In genomic region chr12:73799671-73800070, GRCm38 (mm10) we compare ENCODE assay signal across 25 mouse cellular contexts.
DNase-seq lines count a peak whose midpoint lies in the region; ATAC-seq lines count a peak whose summit lies in the region.
"Had no signal": no experiment of that assay in that cellular context is flagged by ENCODE, and none has a peak within 500 bp of the region (broad histone marks: within the 10 kb centered on the region; RNA-seq: fewer than 3 reads in every experiment).

No protein-coding gene starts in this region.

- no peak overlapping the region for H3K4me3 ChIP-seq in embryonic facial prominence, embryonic 14.5 days (ENCODE audit: low read depth, low read length)
- H3K4me3 ChIP-seq in embryonic facial prominence, embryonic 10.5 days: no peak overlapping the region
- H3K4me3 ChIP-seq in heart, embryonic 10.5 days: no peak overlapping the region
- H3K4me3 ChIP-seq in midbrain, embryonic 11.5 days (ENCODE audit: low read depth, low read length): no peak overlapping the region
- H3K4me3 ChIP-seq in midbrain, embryonic 14.5 days (replicated peaks; ENCODE audit: low read depth, low read length): no peak overlapping the region
- H3K4me3 ChIP-seq in forebrain, embryonic 11.5 days (ENCODE audit: low read depth, low read length): no peak overlapping the region
- H3K4me3 ChIP-seq: embryonic facial prominence, embryonic 13.5 days; forebrain, embryonic 12.5 days had no signal

- H3K27me3 ChIP-seq in embryonic facial prominence, embryonic 14.5 days (replicated peaks; ENCODE audit: control insufficient read depth, insufficient read depth, low read length): no peaks in the 10 kb centered on the region
- H3K27me3 ChIP-seq in embryonic facial prominence, embryonic 10.5 days (replicated peaks; ENCODE audit: low read depth, poor library complexity, severe bottlenecking): peaks cover 10% of the 10 kb centered on the region
- no peaks in the 10 kb centered on the region for H3K27me3 ChIP-seq in heart, embryonic 10.5 days (ENCODE audit: insufficient read depth, poor library complexity, severe bottlenecking)
- H3K27me3 ChIP-seq in midbrain, embryonic 11.5 days (ENCODE audit: control insufficient read depth, insufficient read depth, low read length): no peaks in the 10 kb centered on the region
- H3K27me3 ChIP-seq in midbrain, embryonic 14.5 days (ENCODE audit: control insufficient read depth, insufficient read depth, low read length): no peaks in the 10 kb centered on the region
- no peaks in the 10 kb centered on the region for H3K27me3 ChIP-seq in forebrain, embryonic 11.5 days (ENCODE audit: control insufficient read depth, insufficient read depth, low read length)
- H3K27me3 ChIP-seq: Patski had no signal

- H3K9ac ChIP-seq in embryonic facial prominence, embryonic 14.5 days (ENCODE audit: low read depth, low read length): no peak overlapping the region
- H3K9ac ChIP-seq in midbrain, embryonic 11.5 days (ENCODE audit: low read length): no peak overlapping the region
- no peak overlapping the region for H3K9ac ChIP-seq in midbrain, embryonic 14.5 days (replicated peaks; ENCODE audit: low read length)
- H3K9ac ChIP-seq in forebrain, embryonic 11.5 days (ENCODE audit: low read length): no peak overlapping the region
- H3K9ac ChIP-seq: embryonic facial prominence, embryonic 13.5 days; forebrain, embryonic 12.5 days had no signal

- H3K4me2 ChIP-seq in embryonic facial prominence, embryonic 14.5 days (ENCODE audit: low read depth, low read length): no peak overlapping the region
- no peak overlapping the region for H3K4me2 ChIP-seq in midbrain, embryonic 11.5 days
- no peak overlapping the region for H3K4me2 ChIP-seq in midbrain, embryonic 14.5 days (ENCODE audit: low read length)
- H3K4me2 ChIP-seq in forebrain, embryonic 11.5 days (ENCODE audit: low read depth, low read length, severe bottlenecking): no peak overlapping the region
- H3K4me2 ChIP-seq: embryonic facial prominence, embryonic 13.5 days; forebrain, embryonic 12.5 days had no signal

- H3K4me1 ChIP-seq in embryonic facial prominence, embryonic 14.5 days (ENCODE audit: control insufficient read depth, insufficient read depth, low read length): peaks cover 14% of the 10 kb centered on the region; the same call in 1 of the 2 replicates
- peaks cover 17% of the 10 kb centered on the region for H3K4me1 ChIP-seq in embryonic facial prominence, embryonic 10.5 days
- peaks cover 46% of the 10 kb centered on the region for H3K4me1 ChIP-seq in heart, embryonic 10.5 days
- H3K4me1 ChIP-seq in midbrain, embryonic 11.5 days (ENCODE audit: control insufficient read depth, insufficient read depth, low read length): no peaks in the 10 kb centered on the region
- H3K4me1 ChIP-seq in midbrain, embryonic 14.5 days (ENCODE audit: control insufficient read depth, insufficient read depth, low read length): peaks cover 3% of the 10 kb centered on the region; the same call in 1 of the 2 replicates
- no peaks in the 10 kb centered on the region for H3K4me1 ChIP-seq in forebrain, embryonic 11.5 days (replicated peaks; ENCODE audit: control insufficient read depth, insufficient read depth, low read length)

- H3K36me3 ChIP-seq in embryonic facial prominence, embryonic 14.5 days (ENCODE audit: control insufficient read depth, insufficient read depth, low read length): no peaks in the 10 kb centered on the region
- H3K36me3 ChIP-seq in embryonic facial prominence, embryonic 10.5 days (replicated peaks): no peaks in the 10 kb centered on the region
- H3K36me3 ChIP-seq in heart, embryonic 10.5 days: no peaks in the 10 kb centered on the region
- H3K36me3 ChIP-seq in midbrain, embryonic 11.5 days (ENCODE audit: control insufficient read depth, insufficient read depth, low read length): no peaks in the 10 kb centered on the region
- H3K36me3 ChIP-seq in midbrain, embryonic 14.5 days (ENCODE audit: control insufficient read depth, insufficient read depth, low read length): no peaks in the 10 kb centered on the region
- no peaks in the 10 kb centered on the region for H3K36me3 ChIP-seq in forebrain, embryonic 11.5 days (ENCODE audit: control insufficient read depth, insufficient read depth, low read length)
- H3K36me3 ChIP-seq: embryonic facial prominence, embryonic 13.5 days; forebrain, embryonic 12.5 days; G1E had no signal

- no peaks in the 10 kb centered on the region for H3K9me3 ChIP-seq in embryonic facial prominence, embryonic 14.5 days (ENCODE audit: control insufficient read depth, low read length)
- no peaks in the 10 kb centered on the region for H3K9me3 ChIP-seq in embryonic facial prominence, embryonic 10.5 days
- H3K9me3 ChIP-seq in heart, embryonic 10.5 days: no peaks in the 10 kb centered on the region
- H3K9me3 ChIP-seq in midbrain, embryonic 11.5 days (ENCODE audit: control insufficient read depth, low read length): no peaks in the 10 kb centered on the region
- H3K9me3 ChIP-seq in midbrain, embryonic 14.5 days (ENCODE audit: control insufficient read depth, low read length): no peaks in the 10 kb centered on the region
- H3K9me3 ChIP-seq in forebrain, embryonic 11.5 days (ENCODE audit: control insufficient read depth, low read length): no peaks in the 10 kb centered on the region
- H3K9me3 ChIP-seq: embryonic facial prominence, embryonic 13.5 days; forebrain, embryonic 12.5 days had no signal

- ATAC-seq in embryonic facial prominence, embryonic 14.5 days (ENCODE audit: low read depth): peak; percentile 47; the same call in 1 of the 2 replicates
- ATAC-seq in midbrain, embryonic 11.5 days (ENCODE audit: low FRiP score): no peak
- ATAC-seq in midbrain, embryonic 14.5 days (ENCODE audit: low FRiP score, low TSS enrichment): no peak
- no peak for ATAC-seq in forebrain, embryonic 11.5 days (replicated peaks; ENCODE audit: low FRiP score)
- ATAC-seq: activated CD4-positive, CD25-positive, alpha-beta regulatory T cell, adult 4 months; CD4-positive, CD25-positive, alpha-beta regulatory T cell, adult 4 months; forebrain, embryonic 14.5 days; forebrain, embryonic 16.5 days; Patski had no signal

- DNase-seq in embryonic facial prominence, embryonic 14.5 days (ENCODE audit: low spot score): no peak
- DNase-seq in embryonic facial prominence, embryonic 10.5 days (ENCODE audit: low spot score): no peak
- peak; percentile 35 for DNase-seq in heart, embryonic 10.5 days (ENCODE audit: low spot score)
- no peak for DNase-seq in heart, postnatal 10 days
- peak; percentile 53 for DNase-seq in midbrain, embryonic 11.5 days (ENCODE audit: low spot score, missing footprints)
- DNase-seq in midbrain, embryonic 14.5 days: no peak
- peak; percentile 82 for DNase-seq in retina, postnatal 1 day
- no peak for DNase-seq in forebrain, embryonic 11.5 days (ENCODE audit: low spot score)
- DNase-seq: adrenal gland, adult 8-10 months; adrenal gland, postnatal 14 days; adrenal gland, postnatal 36 days; B cell, adult 2 months; cerebellum, adult 11-12 months; cerebellum, adult 2 months; cerebellum, adult 9-10 months; cerebellum, postnatal 10 days; cerebellum, postnatal 25 days had no signal

- 63% methylated on average over 5 of the region's 5 CpGs for WGBS in embryonic facial prominence, embryonic 14.5 days
- WGBS in embryonic facial prominence, embryonic 10.5 days: 78% methylated on average over 5 of the region's 5 CpGs
- 72% methylated on average over 5 of the region's 5 CpGs for WGBS in heart, embryonic 10.5 days
- WGBS in midbrain, embryonic 11.5 days: 88% methylated on average over 5 of the region's 5 CpGs
- whole genome bisulfite sequencing in midbrain, embryonic 14.5 days: 80% methylated on average over 5 of the region's 5 CpGs
- WGBS in forebrain, embryonic 11.5 days: 83% methylated on average over 5 of the region's 5 CpGs

- intact Hi-C loops in heart, postnatal 10 days (cut with DNase I): no loop called here

- H3K27ac ChIP-seq in embryonic facial prominence, embryonic 14.5 days (replicated peaks; ENCODE audit: low read depth, low read length): no peak overlapping the region
- no peak overlapping the region for H3K27ac ChIP-seq in embryonic facial prominence, embryonic 10.5 days (replicated peaks)
- peak overlapping the region; percentile 65; the same call in 1 of the 2 replicates for H3K27ac ChIP-seq in heart, embryonic 10.5 days
- H3K27ac ChIP-seq in midbrain, embryonic 11.5 days (ENCODE audit: low read depth, low read length): no peak overlapping the region
- H3K27ac ChIP-seq in midbrain, embryonic 14.5 days (replicated peaks; ENCODE audit: low read depth, low read length): no peak overlapping the region
- no peak overlapping the region for H3K27ac ChIP-seq in forebrain, embryonic 11.5 days (ENCODE audit: low read depth, low read length)
- H3K27ac ChIP-seq: embryonic facial prominence, embryonic 13.5 days; forebrain, embryonic 12.5 days had no signal

Comparison
In these comparisons a context has a peak if more than half of its experiments do, and no peak if none do; other contexts are left out.
1. DNase-seq: peak in heart, embryonic 10.5 days (single experiment), midbrain, embryonic 11.5 days (single experiment) and retina, postnatal 1 day (single experiment); none in embryonic facial prominence, embryonic 14.5 days (single experiment), embryonic facial prominence, embryonic 10.5 days (single experiment), heart, postnatal 10 days (0 of 2), midbrain, embryonic 14.5 days (single experiment) and forebrain, embryonic 11.5 days (single experiment).